Mouse (Mus musculus) 3T3-L1 (cell line): ENCODE measurements at regions not wholly inside any gene's neighbourhood (a gene's known extent, or its start where the extent isn't known, plus 50 kb on each side); places are given as distances from the start of the nearest gene placed in this dataset.

ENCODE experiments used
- DNase-seq: peaks from one replicate; pipeline ENCODE4 v3.0.0-alpha.2; 2015; ENCODE audit warnings: low read depth, low spot score

DNA sequence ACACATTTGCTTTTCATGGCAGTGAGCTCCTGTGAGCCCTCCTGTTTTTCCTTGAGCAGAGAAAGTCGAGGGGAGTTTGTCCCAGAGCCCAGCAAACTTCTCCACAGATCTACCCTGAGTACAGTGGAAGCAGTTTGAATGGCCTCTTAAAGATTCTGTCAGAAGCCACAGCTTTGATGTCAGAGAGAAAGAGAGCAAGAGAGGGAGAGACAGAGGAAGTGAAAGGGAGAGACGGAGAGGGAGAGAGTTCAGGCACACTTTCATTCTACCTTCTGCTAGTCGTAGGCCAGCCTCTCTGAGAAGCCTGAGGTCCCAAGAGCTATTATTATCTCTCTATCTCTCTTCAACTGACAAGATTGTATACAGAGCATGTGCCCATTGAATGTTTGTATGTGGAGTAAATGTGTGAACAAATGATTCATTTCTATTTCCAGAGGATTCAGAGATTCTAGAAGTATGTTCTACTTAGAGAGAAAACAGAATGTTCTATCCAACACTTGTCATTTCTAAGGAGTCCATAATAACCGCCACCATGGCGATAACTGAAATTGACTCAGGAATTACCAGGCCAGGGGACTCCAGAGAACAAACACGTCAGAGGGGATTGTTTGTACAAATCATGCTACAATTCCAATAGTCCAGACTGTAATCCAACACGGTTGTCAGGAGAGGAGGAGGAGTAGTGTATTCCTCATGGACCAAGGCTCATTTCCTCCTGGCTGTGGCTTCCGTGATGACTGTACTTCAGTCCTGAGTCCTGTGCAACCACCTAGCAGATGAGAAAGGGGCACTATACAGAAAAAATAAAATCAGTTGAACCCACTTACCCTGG, 183.6 kb upstream of the Sesn3 start:
- no peak for DNase-seq

DNA sequence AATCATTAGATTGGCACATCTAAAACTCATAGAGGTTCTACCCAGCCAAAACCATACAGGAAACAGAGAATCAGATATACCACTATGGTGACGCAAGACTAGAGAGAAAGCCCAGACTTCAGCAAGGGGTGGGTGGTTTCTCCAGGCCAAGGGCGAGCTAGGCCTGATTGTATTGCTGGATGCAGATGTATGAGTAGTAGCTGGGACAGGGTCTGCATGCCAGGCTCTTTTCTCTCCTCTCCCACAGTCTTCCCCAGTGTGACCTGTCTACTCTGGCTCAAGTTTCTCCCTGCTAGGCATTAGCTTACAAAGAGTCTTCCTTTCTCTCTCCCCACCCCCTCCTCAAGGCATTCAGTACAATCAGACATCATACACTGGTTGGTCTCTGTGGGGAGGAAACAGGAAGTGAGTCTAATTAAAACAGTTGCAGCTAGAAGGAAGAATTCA, 181.8 kb upstream of the Sesn3 start:
- peak; percentile 53 for DNase-seq

DNA sequence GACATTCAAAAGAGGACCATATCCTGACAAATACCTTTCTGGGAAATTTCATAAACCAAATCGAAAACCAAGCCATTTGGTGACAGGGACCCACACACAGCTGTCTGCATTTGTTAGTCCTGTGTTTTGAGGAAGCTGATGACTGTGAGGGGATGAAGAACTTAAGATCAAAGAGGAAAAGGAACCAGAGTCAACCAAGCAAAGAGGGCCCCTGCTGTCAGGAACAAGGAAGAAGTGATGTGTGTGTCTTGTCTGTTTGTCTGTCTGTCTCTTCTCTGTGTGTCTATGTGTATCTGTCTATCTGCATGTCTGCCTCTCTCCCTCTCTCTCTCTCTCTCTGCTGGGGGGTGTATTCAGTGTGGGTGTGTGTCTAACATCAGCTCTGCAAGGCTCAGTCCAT, 171.3 kb upstream of the Sesn3 start:
- DNase-seq = no peak

DNA sequence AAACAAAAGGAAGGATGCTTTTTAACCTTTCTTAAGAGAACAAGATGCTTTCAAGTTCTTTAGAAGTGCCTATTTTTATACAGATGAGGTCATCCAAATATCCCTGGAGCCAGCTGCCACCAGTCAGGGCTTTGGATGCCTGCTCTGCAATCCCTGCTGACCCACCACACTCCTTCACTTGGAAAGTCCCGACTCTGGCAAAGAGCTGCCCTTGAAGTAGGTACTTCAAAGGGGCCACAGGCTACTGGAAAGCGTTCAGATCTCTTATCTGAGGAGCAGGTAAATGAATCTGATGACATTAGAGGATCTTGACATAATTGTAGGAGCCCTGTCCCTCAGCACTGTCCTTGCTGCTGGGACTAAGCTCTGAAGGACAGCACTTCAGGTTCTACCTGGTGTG, 169.9 kb upstream of the Sesn3 start:
- peak; percentile 16 for DNase-seq

DNA sequence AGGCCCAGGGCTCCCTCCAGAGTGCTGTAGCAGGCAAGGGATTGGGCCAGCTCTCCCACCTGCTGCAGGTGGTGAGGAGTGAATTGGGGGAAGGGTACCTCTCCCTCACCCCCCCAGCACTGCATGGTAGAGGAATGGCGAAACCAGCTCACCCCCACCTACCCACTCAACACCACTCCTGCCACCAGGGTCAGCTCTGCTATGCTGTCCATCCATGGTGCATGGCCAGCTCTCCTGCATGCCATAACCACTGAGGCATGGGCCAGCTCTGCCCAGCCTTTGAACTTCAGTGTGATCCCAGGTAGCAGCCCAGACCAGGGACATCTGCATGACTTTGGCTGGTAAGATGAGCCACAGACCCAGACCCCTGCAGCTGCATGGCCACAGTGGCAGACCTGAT, 168.5 kb upstream of the Sesn3 start:
- no peak for DNase-seq

DNA sequence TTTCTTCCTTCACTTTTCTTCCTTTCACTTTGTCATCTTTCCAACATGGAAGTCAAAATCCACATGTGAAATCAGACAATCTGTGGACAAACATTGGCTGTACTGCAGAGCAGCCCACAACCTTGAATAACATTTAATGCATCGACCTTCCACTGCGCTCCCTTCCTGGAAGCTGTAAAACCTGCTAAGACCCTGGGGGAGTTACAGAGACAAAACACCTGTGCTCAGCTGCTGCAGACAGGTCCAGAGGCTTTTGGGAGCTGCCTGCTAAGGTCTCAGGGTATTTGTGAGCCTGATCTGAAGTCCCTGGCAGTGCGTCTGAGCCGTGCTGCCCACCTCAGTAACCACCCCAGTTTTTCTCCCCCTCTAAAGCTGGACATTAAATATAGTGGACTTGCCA, 166.1 kb upstream of the Sesn3 start:
- DNase-seq = no peak

DNA sequence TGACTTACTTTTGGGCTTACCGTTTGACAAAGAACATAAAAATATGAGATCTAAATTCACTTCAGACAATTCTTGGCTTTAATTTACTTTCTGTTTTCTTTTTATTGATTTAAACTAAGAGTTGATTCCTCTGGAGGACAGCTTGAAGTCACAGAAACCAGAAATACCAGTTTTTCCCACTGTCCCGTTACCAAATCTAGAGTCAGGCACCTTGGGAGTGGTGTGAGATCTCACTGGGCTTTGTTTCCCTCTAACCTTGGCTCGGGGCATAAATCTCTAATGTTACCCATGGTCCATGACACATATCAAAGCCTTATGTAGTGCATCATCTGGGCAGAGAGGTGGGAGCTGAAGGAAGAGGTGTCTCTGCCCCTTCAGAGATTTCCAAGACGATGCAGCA, 165.4 kb upstream of the Sesn3 start:
- no peak for DNase-seq

DNA sequence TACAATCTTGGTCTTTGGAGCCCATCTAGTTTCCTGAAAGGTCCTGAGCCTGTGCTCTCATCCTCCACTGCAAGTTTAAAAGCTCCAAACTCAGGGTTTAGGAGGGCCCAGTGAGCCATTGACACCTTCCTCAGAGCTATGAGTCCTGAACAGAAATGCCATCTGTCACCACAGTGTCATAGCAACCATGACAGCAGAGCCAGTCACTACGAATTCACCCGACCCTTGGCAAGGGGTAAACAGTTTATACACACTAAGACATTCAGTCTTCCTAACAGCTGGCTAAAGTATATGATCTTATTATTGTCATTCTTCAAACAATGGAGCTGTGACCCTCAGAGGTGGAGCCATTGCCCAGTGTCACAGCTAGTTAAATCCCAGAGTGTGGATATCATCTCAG, 163.2 kb upstream of the Sesn3 start:
- DNase-seq = no peak

DNA sequence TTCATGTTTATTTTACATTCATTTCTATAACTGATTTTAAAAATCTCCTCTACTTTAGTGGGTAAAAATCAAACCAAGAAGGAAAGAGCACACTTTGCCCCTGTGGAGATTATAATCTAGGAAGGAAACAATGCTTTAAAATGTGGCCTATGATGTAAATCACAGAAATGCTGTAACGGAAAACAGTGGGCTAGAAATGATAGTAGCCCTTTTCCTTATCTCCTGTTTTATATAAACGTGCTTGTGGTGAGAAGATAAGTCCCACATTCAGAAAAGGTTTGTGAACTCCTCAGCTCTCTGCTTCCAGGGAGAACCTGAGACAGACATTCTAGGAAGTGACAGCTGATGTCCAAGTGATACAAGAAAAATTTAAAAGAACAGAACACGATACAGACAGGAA, 159.3 kb upstream of the Sesn3 start:
- no peak for DNase-seq

DNA sequence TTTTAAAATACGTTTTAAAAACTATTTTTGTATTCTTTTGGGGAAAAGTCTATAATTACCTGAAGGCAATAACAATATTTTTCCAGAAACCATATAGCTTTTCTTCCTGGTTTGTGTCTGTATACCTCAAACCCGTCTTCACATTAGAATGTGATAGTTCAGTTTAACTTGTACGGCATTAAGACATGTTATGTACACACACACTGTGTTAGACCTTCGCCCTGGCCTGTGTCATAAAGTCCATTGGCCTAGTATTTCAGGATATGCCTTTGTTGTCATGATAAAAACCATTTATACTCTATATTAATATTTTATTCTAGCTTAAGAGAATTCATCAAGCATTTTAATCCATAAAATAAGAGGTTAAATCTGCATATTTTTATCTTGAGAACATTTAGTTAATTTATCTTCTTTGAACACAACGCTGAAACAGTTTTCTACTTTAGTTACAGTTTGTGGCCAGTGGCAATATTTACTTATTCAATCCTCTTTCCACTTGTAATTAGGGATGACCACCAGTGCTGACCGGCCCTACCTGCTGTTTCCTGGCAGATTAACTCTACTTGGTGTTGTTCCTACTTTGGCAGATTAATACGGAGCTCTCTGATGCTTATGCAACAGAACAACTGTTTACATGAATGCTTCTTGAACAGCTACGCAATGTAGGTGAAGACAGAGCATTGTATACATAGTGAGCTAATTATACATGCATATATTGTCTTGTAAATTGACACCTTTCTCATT, 158.6 kb upstream of the Sesn3 start:
- no peak for DNase-seq

DNA sequence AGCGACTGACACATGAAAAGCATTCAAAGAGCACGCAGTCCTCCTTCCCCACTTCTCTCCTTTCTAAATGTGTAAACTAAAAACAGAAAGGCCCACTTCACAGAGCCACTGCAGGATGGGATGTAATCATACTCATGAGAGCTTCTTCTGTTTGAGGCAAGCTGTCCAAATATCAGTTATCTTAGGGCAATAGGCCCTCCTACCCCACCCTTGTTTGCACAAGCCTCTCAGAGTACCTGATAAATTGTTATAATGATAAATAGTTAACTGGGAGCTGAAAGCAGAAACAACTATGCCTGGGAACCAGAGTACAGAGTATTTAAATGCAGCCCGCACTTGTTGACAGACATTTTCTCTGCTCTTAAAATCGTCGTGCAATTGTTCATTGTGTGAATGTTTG, 141.5 kb upstream of the Sesn3 start:
- DNase-seq = no peak

DNA sequence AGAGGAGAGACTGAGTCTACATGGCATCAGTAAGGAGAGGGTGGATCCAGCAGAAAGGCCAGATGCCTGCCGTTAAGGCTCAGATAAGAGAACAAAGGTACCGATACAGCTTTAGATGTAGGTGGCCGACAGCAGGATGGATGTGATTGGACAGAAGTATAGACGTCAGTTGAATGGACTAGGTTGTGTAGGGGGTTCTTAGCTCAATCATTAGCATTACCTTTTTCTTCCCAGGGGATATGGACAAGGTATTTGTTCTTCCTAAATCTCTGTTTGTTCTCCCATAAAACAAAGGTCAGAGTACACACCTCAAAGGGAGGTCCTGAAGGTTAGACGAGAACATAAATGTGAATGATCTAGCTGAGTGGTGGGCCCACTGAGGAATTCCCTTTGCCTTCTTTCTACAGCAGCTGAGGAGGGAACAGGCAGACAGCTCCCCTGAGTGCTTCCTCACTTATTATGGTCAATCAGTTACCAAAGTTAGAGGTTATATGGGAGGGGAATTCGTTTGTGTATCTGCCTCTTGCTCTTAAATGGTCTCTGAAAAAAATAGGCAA, 139.9 kb upstream of the Sesn3 start:
- no peak for DNase-seq

DNA sequence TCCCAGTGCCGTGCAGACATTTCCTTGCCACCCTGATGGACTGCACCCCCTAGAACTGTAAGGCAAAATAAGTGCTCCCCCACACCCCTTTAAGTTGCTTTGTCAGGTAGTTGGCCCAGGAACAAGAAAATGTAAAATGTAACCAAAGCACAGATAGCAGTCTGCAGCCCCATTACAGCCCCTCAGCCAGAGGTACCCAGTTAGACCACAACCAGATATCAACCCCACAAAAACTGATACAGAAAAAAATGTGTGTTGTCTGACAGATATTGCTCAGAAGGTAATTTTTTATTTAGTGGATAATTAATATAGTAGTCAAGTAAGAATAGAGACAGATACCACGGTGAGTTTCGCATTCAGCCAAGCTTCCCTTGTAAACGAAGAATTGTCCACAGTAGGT, 133.5 kb upstream of the Sesn3 start:
- DNase-seq = no peak

DNA sequence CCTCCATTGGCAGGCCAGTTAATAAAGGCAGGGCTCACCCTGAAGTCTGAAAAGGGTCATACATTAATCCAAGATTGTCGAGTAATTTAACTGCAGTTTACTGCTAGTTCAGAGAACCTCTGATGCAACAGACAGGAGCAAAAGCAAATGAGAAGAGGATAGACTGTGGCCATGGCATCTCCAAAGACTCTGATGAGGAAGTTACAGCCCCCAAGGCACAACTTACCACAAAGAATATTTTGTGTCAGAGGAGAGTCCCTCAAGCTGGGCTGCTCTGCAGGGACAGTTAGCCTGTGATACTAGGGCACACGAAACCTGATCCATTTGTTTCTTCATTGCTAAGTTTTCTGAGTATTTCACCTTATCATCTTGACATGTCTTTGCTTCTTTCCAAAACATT, 130.9 kb upstream of the Sesn3 start:
- DNase-seq = no peak

DNA sequence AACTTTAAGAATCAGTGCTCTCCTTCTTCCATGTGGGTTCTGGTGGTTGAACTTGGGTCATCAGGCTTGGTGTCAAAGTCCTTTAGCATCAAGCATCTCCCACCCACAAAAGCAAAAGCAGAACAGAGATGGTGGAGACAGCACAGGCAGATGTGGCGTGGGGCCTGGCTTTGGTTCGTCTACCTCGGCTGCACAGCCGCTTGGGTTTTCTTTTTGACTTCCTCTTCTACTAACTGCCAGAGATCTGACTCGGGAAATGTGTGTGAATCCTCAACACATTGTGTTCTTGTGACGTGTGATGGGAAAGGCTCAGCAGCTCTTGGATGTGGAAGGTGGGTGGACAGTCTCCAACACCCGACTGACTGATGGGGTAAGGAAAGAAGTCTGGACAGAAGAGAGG, 127.8 kb upstream of the Sesn3 start:
- DNase-seq = no peak

DNA sequence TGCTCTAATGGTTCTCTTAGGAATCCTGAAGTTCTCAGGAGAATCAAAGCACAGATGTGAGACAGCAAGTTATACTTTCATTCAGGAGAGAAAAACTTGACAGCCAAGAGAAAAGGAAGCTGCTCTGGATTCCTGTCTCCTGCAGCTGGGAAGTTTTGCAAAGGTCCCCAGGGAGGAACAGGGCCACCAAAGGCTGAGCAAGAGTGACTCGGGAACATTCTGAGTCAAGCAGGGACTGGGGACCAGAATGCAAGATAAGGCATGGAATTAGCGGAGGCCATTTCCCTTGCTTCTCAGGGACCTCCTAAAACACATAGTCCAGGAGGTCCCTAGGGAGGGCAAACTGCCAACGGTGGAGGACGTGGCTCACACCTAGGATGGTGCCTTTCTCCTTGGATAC, 127.1 kb upstream of the Sesn3 start:
- no peak for DNase-seq

DNA sequence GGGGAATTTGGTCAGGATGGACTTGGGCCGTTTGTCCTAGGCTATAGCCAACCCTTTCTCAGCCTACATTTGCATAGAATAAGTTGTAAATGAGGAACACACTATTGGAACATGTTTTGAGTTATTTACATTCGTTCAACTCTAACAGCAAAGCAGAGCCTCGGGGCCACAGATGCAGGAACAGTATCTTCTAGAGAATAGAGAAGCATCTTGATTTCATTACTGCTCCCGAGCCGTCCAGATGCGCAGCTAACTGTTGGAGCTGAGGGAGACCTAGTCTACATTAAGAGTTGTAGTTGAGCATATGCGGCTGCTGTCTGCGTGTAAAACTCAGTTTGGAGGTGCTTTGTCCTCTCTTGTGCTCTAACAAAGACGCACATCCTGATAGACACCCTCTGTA, 124.6 kb upstream of the Sesn3 start:
- no peak for DNase-seq

DNA sequence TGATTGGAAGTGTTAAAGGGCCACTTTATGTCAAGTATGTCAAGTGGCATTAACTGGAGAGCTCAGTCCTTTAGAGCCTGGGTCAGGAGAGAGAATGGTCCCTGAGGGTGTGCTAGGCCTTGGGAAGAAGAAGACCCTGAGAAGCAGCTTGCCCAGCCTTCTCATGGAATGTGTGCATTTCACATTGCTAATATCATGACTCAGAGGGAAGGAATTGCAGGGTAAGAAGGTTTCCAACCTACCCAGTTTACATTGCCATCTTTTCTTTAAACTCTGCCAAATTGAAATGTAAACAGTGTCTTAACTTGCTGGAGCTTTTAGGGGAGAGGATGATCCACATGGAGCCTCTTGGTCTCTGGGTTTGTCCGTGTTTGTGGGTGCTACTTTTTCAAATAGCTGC, 117.9 kb upstream of the Sesn3 start:
- peak; percentile 74 for DNase-seq

DNA sequence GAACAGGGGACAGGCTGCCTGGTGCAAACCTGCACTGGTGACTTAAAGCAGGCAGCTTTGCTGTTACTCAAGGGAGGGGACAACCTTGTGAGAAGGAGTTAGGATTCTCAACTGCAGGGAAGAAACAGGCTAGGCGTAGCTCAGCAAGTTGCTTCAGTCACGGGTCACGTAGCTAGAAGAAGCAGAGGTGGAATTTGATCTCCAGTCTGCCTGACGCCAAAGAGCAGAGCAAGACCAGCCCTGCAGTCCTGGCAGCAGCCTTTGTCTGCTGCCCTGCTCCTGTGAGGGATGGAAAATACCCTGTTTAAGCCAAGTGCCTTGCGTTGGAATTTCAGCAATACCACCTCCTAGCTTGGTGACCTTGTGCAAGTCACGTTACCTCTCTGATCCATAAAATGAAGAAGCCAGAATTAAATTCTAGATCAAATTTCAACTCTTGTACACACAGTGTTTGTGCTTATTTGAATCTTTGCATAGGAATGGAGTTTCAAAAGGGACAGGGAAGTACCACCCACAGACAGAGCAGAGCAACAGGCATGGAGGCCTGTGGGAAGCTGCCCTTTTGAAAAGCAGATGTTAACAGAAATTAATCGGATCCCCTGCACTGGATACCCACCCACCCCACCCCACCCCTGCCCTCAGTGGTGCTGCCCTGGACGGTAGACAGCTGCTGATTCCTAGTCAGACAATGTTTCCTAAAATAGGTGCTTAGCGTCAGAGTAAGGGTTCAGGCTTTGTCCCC, 116.6 kb upstream of the Sesn3 start:
- no peak for DNase-seq

DNA sequence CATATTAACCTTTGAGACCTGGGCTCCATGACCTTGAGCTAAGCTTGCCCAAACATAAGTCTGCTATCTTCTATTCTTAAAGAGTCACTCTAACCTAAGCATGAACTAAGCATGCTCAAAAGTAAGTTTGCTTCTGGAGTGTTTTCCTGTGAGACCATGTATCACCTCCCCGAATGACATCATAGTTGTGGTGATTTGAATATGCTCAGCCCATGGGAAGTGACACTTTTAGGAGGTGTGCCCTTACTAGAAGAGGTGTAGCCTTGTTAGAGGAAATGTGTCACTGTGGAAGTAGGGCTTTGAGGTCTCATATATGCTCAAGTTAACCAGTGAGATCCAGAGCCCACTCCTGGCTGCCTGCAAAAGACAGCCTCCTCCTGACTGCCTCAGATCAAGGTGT, 114.7 kb upstream of the Sesn3 start:
- no peak for DNase-seq

DNA sequence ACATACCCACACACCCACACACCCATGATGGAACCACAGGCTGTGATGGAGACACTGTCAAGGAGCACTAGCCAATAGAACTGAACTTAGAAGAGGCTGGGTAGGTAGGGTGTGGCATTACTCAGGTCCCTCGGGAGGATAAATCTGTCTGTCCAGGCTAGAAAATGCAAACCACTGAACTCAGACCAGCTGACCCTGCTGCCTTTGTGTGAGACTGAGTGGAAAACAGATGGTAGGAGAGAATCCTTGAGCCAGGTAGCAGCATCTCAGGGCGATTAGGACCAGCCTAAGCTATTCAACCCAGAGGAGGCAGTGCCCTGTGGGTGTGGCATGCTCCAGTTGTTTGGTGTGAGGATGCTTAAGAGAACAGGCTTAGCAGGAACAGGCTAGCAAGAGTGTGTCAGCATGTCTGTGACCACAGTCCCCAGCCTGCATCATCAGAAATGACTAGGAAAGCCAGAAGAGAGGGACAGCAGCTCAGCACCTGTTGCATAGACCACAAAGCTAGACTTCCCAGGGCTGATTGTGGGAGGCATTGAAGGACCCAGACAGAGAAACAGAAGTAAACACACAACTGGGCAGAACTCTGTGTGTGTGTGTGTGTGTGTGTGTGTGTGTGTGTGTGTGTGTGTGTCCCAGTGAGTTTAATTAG, 103.2 kb upstream of the Sesn3 start:
- peak; percentile 76 for DNase-seq
